Mouse (Mus musculus): ENCODE measurements around the gene Ahcyl2. TPM values are rescaled to one million over a fixed set of nuclear protein-coding genes. Genes with fewer than 3 reads are reported as not detected.
A peak's percentile ranks its signal among the peaks of the same experiment; 100 is the strongest.

The Ahcyl2 gene
- polyA plus RNA-seq, 1 experiment from 2014 or later = 5.8 TPM

DNA sequence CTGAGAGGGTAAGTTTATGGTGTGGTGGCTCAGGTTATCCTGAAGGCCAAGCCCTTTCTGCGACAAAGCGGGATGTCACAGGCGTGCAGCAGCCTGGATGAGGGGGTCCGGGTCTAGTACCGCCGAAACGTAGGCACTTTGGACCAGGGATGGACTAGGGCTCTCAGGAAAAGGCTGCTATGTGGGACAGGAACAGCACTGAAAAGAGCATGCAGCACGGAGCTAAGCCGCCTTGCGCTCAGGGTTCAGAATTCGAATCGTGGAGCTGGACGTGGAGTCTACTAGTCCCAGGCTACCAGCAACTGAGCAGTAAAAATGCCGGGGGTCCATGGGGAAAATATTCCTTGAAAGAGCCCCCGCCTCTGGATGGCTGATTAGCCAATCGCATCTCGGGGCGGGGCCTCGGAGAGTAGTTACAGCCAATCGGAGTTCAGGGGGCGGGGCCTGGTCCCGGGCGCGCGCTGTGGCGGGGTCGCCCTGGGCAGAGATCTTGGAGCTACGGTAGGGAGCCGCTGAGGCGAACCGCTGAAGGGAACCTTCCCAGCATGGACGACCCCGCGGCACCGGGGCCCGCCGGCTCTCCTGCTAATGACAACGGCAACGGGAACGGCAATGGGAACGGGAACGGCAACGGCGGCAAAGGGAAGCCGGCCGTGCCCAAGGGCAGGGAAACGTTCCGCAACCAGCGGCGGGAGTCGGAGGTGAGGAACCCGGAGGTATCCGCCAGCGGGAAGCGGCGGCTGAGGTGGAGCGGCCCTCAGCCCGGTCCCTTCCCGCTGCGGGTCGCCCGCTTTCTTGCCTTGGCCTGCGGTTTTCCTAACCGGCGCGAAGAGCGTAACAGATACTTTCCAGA, 148.9 kb downstream of the Ahcyl2 start, which contains the start of gene Strip2:
TSS of gene Strip2 (plus strand) at position 483 of the 853 bp plus-strand sequence.
- Histone ChIP-seq H3K4me2 (peak within 1 kb of the TSS; percentile 85), H3K27me3 (no peaks in the 10 kb centered on the region), H3K9me3 (replicated peaks) (no peaks in the 10 kb centered on the region)

GRCm38 (mm10) chr6:29917383-29917720, 149.5 kb downstream of the Ahcyl2 start:
- H3K4me3 ChIP-seq = peak overlapping the region; percentile 71
- H3K4me1 ChIP-seq (replicated peaks) = peaks cover 14% of the 10 kb centered on the region
- H3K4me2 ChIP-seq = peak overlapping the region; percentile 85
- H3K27me3 ChIP-seq = no peaks in the 10 kb centered on the region
- H3K9me3 ChIP-seq (replicated peaks) = no peaks in the 10 kb centered on the region
- WGBS = 1% methylated on average over 21 of the region's 21 CpGs
- H3K36me3 ChIP-seq = peaks cover 3% of the 10 kb centered on the region; the same call in 1 of the 2 replicates
- ATAC-seq (replicated peaks; ENCODE audit: insufficient number of reproducible peaks, insufficient read depth, low FRiP score, low read depth) = peak; percentile 88
- H3K9ac ChIP-seq = peak overlapping the region; percentile 82
- peak overlapping the region; percentile 86 for H3K27ac ChIP-seq

More for the DNA sequence above, 148.9 kb downstream of the Ahcyl2 start, which contains the start of gene Strip2:
- Histone ChIP-seq H3K4me1 (replicated peaks) (peaks cover 14% of the 10 kb centered on the region), H3K4me3 (peak within 1 kb of the TSS; percentile 71), H3K36me3 (peaks cover 3% of the 10 kb centered on the region; the same call in 1 of the 2 replicates), H3K27ac (peak within 1 kb of the TSS; percentile 86), H3K9ac (peak within 1 kb of the TSS; percentile 82)
- WGBS = under 1% methylated on average over 67 of the region's 67 CpGs
- peak; percentile 98 for ATAC-seq (replicated peaks; ENCODE audit: insufficient number of reproducible peaks, insufficient read depth, low FRiP score, low read depth)

DNA sequence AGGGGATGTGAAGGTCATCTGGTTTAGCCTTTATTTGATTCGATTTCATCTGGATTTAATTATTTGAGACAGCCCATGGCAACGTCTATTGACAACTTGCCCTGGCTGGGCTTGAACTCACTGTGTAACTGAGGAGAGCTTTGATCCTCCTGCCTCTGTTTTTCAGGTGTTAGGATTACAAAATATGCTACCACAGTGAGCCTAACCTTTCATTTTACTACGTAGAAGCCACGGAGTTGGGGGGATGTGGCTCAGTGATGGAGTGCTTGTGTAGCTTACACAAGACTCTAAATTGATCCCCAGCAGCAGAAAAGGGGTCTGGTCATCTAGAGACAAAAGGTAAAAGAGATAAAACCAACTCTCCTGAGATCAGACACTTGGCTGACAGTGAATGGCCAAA, 150.1 kb downstream of the Ahcyl2 start:
- Histone ChIP-seq H3K36me3 (peaks cover 3% of the 10 kb centered on the region; the same call in 1 of the 2 replicates), H3K9me3 (replicated peaks) (no peaks in the 10 kb centered on the region), H3K27ac (peak overlapping the region; percentile 86), H3K27me3 (no peaks in the 10 kb centered on the region), H3K9ac (peak overlapping the region; percentile 82), H3K4me2 (peak overlapping the region; percentile 85), H3K4me3 (peak overlapping the region; percentile 71), H3K4me1 (replicated peaks) (peaks cover 17% of the 10 kb centered on the region)
- ATAC-seq (replicated peaks; ENCODE audit: insufficient number of reproducible peaks, insufficient read depth, low FRiP score, low read depth) = no peak
- 38% methylated on average over 4 of the region's 4 CpGs for WGBS

- Histone ChIP-seq H3K27me3 (no peaks in the 10 kb centered on the region), H3K4me3 (no peak overlapping the region), H3K27ac (peak overlapping the region; percentile 86), H3K9me3 (replicated peaks) (no peaks in the 10 kb centered on the region), H3K4me1 (replicated peaks) (peaks cover 27% of the 10 kb centered on the region), H3K9ac (no peak overlapping the region), H3K36me3 (peaks cover 34% of the 10 kb centered on the region), H3K4me2 (peak overlapping the region; percentile 42)
- 19% methylated on average over 4 of the region's 4 CpGs for WGBS
- ATAC-seq (replicated peaks; ENCODE audit: insufficient number of reproducible peaks, insufficient read depth, low FRiP score, low read depth) = peak; percentile 73; the same call in 1 of the 2 replicates
Measured at GRCm38 (mm10) chr6:29923501-29923900, 155.7 kb downstream of the Ahcyl2 start.

GRCm38 (mm10) chr6:29925594-29926219, 157.9 kb downstream of the Ahcyl2 start:
- no peak overlapping the region for H3K27ac ChIP-seq

DNA sequence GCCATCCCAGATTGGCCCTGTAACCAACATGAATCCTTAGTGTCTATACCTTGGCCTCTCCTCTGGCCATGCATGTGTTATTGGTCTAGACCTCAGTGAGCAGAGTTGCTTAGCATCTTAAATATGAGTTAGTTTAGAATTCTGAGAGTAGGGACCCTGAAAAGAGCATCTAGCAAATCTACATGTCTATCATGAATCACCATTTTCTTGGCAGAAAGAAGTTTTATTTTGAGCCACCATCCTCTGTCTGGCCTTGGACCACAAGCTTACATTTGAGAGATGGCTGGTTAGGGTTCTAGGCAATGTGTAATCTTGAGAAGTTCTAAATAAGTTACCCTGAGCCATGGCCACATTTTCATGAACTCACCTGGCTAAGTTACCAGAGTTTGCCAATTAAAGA, 162.3 kb downstream of the Ahcyl2 start:
- Histone ChIP-seq H3K4me3 (no peak overlapping the region), H3K36me3 (peaks cover 87% of the 10 kb centered on the region), H3K27ac (no peak overlapping the region), H3K27me3 (no peaks in the 10 kb centered on the region), H3K4me2 (no peak overlapping the region), H3K9ac (no peak overlapping the region), H3K4me1 (replicated peaks) (no peaks in the 10 kb centered on the region), H3K9me3 (replicated peaks) (no peaks in the 10 kb centered on the region)
- no peak for ATAC-seq (replicated peaks; ENCODE audit: insufficient number of reproducible peaks, insufficient read depth, low FRiP score, low read depth)

More at GRCm38 (mm10) chr6:29925594-29926219, 157.9 kb downstream of the Ahcyl2 start:
- no peak for ATAC-seq (replicated peaks; ENCODE audit: insufficient number of reproducible peaks, insufficient read depth, low FRiP score, low read depth)
- no peak overlapping the region for H3K4me2 ChIP-seq
- no peaks in the 10 kb centered on the region for H3K9me3 ChIP-seq (replicated peaks)
- peaks cover 53% of the 10 kb centered on the region for H3K36me3 ChIP-seq
- H3K4me1 ChIP-seq (replicated peaks) = peaks cover 21% of the 10 kb centered on the region
- WGBS = 74% methylated on average over 6 of the region's 6 CpGs
- H3K4me3 ChIP-seq = no peak overlapping the region
- H3K27me3 ChIP-seq = no peaks in the 10 kb centered on the region
- H3K9ac ChIP-seq = no peak overlapping the region

GRCm38 (mm10) chr6:29930665-29931064, 162.9 kb downstream of the Ahcyl2 start:
- no peak overlapping the region for H3K4me2 ChIP-seq
- peaks cover 81% of the 10 kb centered on the region for H3K36me3 ChIP-seq
- H3K4me1 ChIP-seq (replicated peaks) = no peaks in the 10 kb centered on the region
- no peak overlapping the region for H3K9ac ChIP-seq
- no peaks in the 10 kb centered on the region for H3K27me3 ChIP-seq
- no peak overlapping the region for H3K27ac ChIP-seq
- WGBS = 52% methylated on average over 6 of the region's 6 CpGs
- no peak for ATAC-seq (replicated peaks; ENCODE audit: insufficient number of reproducible peaks, insufficient read depth, low FRiP score, low read depth)
- H3K4me3 ChIP-seq = no peak overlapping the region
- H3K9me3 ChIP-seq (replicated peaks) = no peaks in the 10 kb centered on the region

DNA sequence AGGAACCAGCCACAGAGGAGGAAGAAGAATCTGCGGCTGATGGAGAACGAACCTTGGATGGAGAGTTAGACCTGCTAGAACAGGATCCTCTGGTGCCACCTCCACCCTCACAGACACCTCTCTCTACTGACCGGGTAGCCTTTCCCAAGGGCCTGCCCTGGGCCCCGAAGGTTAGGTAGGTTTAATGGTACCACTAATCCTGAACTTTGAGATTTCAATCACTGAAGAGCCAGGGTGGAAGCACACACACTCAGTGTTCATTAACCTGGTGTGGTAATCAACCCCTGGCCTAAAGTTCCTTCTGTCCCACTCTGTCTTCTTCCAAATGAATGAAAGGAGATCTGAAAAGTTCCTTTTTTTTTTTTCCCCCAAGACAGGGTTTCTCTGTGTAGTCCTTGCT, 163.4 kb downstream of the Ahcyl2 start:
- Histone ChIP-seq H3K27me3 (no peaks in the 10 kb centered on the region), H3K4me3 (no peak overlapping the region), H3K4me1 (replicated peaks) (no peaks in the 10 kb centered on the region), H3K36me3 (peaks cover 79% of the 10 kb centered on the region), H3K27ac (no peak overlapping the region), H3K9ac (no peak overlapping the region), H3K9me3 (replicated peaks) (no peaks in the 10 kb centered on the region), H3K4me2 (no peak overlapping the region)
- no peak for ATAC-seq (replicated peaks; ENCODE audit: insufficient number of reproducible peaks, insufficient read depth, low FRiP score, low read depth)
- WGBS = 84% methylated on average over 4 of the region's 4 CpGs

GRCm38 (mm10) chr6:29935741-29936140, 167.9 kb downstream of the Ahcyl2 start:
- Histone ChIP-seq H3K4me3 (no peak overlapping the region), H3K4me1 (replicated peaks) (peaks cover 10% of the 10 kb centered on the region), H3K27me3 (no peaks in the 10 kb centered on the region), H3K9me3 (replicated peaks) (no peaks in the 10 kb centered on the region), H3K27ac (no peak overlapping the region), H3K9ac (no peak overlapping the region), H3K36me3 (peaks cover 76% of the 10 kb centered on the region), H3K4me2 (no peak overlapping the region)
- ATAC-seq (replicated peaks; ENCODE audit: insufficient number of reproducible peaks, insufficient read depth, low FRiP score, low read depth) = no peak
- 86% methylated on average over 1 of the region's 1 CpGs for WGBS

- H3K36me3 ChIP-seq = peaks cover 66% of the 10 kb centered on the region
- H3K9me3 ChIP-seq (replicated peaks) = no peaks in the 10 kb centered on the region
- WGBS = 41% methylated on average over 4 of the region's 4 CpGs
- no peak; the same call in 1 of the 2 replicates for ATAC-seq (replicated peaks; ENCODE audit: insufficient number of reproducible peaks, insufficient read depth, low FRiP score, low read depth)
- no peak overlapping the region for H3K9ac ChIP-seq
- no peak overlapping the region for H3K4me2 ChIP-seq
- no peaks in the 10 kb centered on the region for H3K27me3 ChIP-seq
- H3K4me1 ChIP-seq (replicated peaks) = peaks cover 10% of the 10 kb centered on the region
- no peak overlapping the region for H3K4me3 ChIP-seq
- peak overlapping the region; percentile 45 for H3K27ac ChIP-seq
Measured at GRCm38 (mm10) chr6:29940428-29940827, 172.6 kb downstream of the Ahcyl2 start.

DNA sequence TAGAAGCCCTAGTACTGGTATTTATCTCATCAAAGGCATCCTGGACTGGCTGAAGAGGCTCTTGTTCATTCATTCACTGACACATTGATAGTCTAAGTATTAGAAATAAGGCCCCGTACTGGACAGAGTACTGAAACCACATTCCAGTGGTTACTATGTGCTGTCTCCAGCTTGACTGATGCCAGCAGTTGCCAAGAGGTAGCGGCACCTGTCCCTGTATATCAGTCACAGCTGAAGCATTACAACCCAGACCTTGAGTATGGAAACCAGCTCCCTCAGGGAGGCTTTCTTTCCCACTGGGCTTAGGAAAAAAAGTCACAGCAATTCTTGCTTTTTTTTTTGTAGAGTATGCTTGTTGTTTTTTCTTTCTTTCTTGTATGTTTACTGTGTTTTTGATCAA, 173.2 kb downstream of the Ahcyl2 start:
- Histone ChIP-seq H3K4me2 (no peak overlapping the region), H3K4me1 (replicated peaks) (peaks cover 10% of the 10 kb centered on the region), H3K27ac (0 out of 2 replicates have a peak overlapping the region, but pooled peaks have one; percentile 45), H3K4me3 (no peak overlapping the region), H3K27me3 (no peaks in the 10 kb centered on the region), H3K36me3 (peaks cover 69% of the 10 kb centered on the region), H3K9ac (no peak overlapping the region), H3K9me3 (replicated peaks) (no peaks in the 10 kb centered on the region)
- 51% methylated on average over 2 of the region's 2 CpGs for WGBS
- ATAC-seq (replicated peaks; ENCODE audit: insufficient number of reproducible peaks, insufficient read depth, low FRiP score, low read depth) = no peak

Measured in heart, embryonic 15.5 days (tissue).